Mouse (Mus musculus): ENCODE results near the gene Fus.

- TF ChIP-seq POLR2A (IDR thresholded peaks at IDR 0.05; ENCODE audit: low read depth, low read length), result no peak
- TF ChIP-seq CTCF (IDR thresholded peaks at IDR 0.05; ENCODE audit: extremely low read depth, insufficient read length, insufficient replicate concordance, low read depth, low read length), result peak; percentile 14; the same call in 1 of the 2 replicates
Observed at GRCm38 (mm10) chr7:127919290-127919689, 48.0 kb upstream of the Fus start.
